Mouse (Mus musculus): ENCODE results near the gene Kif3b.

Gene Kif3b

GRCm38 (mm10) chr2:153298460-153298859 is 7.2 kb downstream of the Kif3b start:
- no peak for DNase-seq (ENCODE audit: low spot score)

- no peak for DNase-seq (ENCODE audit: low spot score)
These were observed 7.7 kb downstream of the Kif3b start for GRCm38 (mm10) chr2:153298863-153299262.

GRCm38 (mm10) chr2:153301123-153301522 is 9.9 kb downstream of the Kif3b start:
- DNase-seq (ENCODE audit: low spot score) = no peak

- DNase-seq (ENCODE audit: low spot score) = no peak
These were observed 14.0 kb downstream of the Kif3b start for GRCm38 (mm10) chr2:153305240-153305639.

- DNase-seq (ENCODE audit: low spot score) = no peak
These were observed 17.4 kb downstream of the Kif3b start for GRCm38 (mm10) chr2:153308586-153308985.

GRCm38 (mm10) chr2:153309106-153309505 is 17.9 kb downstream of the Kif3b start:
- no peak for DNase-seq (ENCODE audit: low spot score)

GRCm38 (mm10) chr2:153310228-153310627 is 19.0 kb downstream of the Kif3b start:
- no peak for DNase-seq (ENCODE audit: low spot score)

GRCm38 (mm10) chr2:153312884-153313283 is 21.7 kb downstream of the Kif3b start:
- no peak for DNase-seq (ENCODE audit: low spot score)

- no peak for DNase-seq (ENCODE audit: low spot score)
These were observed 27.2 kb downstream of the Kif3b start for GRCm38 (mm10) chr2:153318408-153318807.

GRCm38 (mm10) chr2:153319036-153319643 is 27.9 kb downstream of the Kif3b start:
- no peak for DNase-seq (ENCODE audit: low spot score)

GRCm38 (mm10) chr2:153325706-153326376 is 34.6 kb downstream of the Kif3b start:
- DNase-seq (ENCODE audit: low spot score) = no peak

- no peak for DNase-seq (ENCODE audit: low spot score)
These were observed 41.1 kb downstream of the Kif3b start for GRCm38 (mm10) chr2:153332271-153332670.

- DNase-seq (ENCODE audit: low spot score) = no peak
These were observed 41.8 kb downstream of the Kif3b start for GRCm38 (mm10) chr2:153332981-153333380.

GRCm38 (mm10) chr2:153333822-153334232 is 42.6 kb downstream of the Kif3b start:
- no peak for DNase-seq (ENCODE audit: low spot score)

- DNase-seq (ENCODE audit: low spot score) = no peak
These were observed 43.1 kb downstream of the Kif3b start for GRCm38 (mm10) chr2:153334281-153334680.

- DNase-seq (ENCODE audit: low spot score) = no peak
These were observed 44.9 kb downstream of the Kif3b start for GRCm38 (mm10) chr2:153336117-153336516.

GRCm38 (mm10) chr2:153338361-153339350 is 47.4 kb downstream of the Kif3b start:
- no peak for DNase-seq (ENCODE audit: low spot score)

GRCm38 (mm10) chr2:153342166-153342565 is 51.0 kb downstream of the Kif3b start:
- DNase-seq (ENCODE audit: low spot score) = no peak

GRCm38 (mm10) chr2:153342602-153343001 is 51.4 kb downstream of the Kif3b start:
- DNase-seq (ENCODE audit: low spot score) = no peak

GRCm38 (mm10) chr2:153343191-153343590 is 52.0 kb downstream of the Kif3b start:
- DNase-seq (ENCODE audit: low spot score) = no peak

- DNase-seq (ENCODE audit: low spot score) = no peak
These were observed 53.8 kb downstream of the Kif3b start for GRCm38 (mm10) chr2:153345071-153345453.

- peak; percentile 91 for DNase-seq (ENCODE audit: low spot score)
These were observed 54.4 kb downstream of the Kif3b start, which contains the start of gene Asxl1 for GRCm38 (mm10) chr2:153345454-153346220. TSS of gene Asxl1 (plus strand) at chr2:153345829.
